Comparison of ENCODE assay signal across 7 mouse cellular contexts in the genomic region with DNA sequence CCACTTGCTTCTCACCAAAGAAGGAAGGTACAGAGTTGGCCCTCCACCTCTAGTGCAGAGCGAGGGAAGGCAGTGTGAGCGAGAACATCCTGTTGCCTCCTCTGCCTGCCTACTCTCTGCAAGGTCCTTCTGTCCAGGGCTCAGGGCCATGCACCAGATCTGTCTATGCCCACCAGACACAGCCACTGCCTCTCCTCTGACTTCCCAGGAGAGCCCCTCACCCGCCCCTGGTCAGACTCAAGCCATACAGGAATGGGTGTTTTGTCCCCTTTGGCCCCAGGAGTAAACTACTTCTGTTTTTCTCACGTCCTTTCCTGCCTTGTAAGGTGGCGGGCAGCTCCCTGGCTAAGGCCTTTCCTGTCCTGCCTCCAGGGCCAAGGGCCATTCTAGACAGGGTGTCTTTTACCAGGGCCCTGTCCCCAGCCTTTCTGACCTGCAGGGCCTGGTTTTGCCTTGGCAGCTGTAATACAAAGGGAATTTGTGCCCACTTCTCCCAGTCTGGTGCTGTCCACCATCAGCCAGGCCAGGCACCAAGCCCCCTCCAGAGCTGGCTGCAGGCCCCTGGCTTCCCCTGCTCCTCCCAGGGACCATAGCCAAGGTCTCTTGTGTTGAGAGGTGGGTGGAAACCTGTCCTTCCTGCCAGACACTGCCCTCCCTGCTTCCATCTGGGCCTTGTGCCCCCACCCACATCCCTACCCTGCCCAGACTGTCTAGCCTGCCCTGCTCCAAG. TPM values are rescaled to one million over a fixed set of nuclear protein-coding genes. Genes with fewer than 3 reads are reported as not detected.
A peak's percentile ranks its signal among the peaks of the same experiment; 100 is the strongest.
DNase-seq lines count a peak whose midpoint lies in the region; ATAC-seq and TF ChIP-seq lines count a peak whose summit lies in the region.

No protein-coding gene starts in this region.

- no peak for DNase-seq in liver, embryonic 11.5 days (ENCODE audit: low spot score)
- peak; percentile 77 for DNase-seq in brain, adult 2 months (ENCODE audit: low read depth, low spot score)
- no peak for DNase-seq in hindbrain, embryonic 11.5 days (ENCODE audit: low spot score)
- DNase-seq in lung, postnatal 0 days (ENCODE audit: low spot score) = peak; percentile 47
- DNase-seq in c-Kit-positive CD71-positive TER-119-positive erythroid progenitor cells, embryonic 14.5 days (ENCODE audit: low spot score) = no peak

- H3K4me3 ChIP-seq in liver, embryonic 11.5 days (ENCODE audit: low read depth, low read length) = no peak overlapping the region
- H3K4me3 ChIP-seq in liver, embryonic 12.5 days = no peak overlapping the region
- H3K4me3 ChIP-seq in embryonic facial prominence, embryonic 12.5 days = no peak overlapping the region
- no peak overlapping the region for H3K4me3 ChIP-seq in hindbrain, embryonic 11.5 days (ENCODE audit: low read depth, low read length)
- no peak overlapping the region for H3K4me3 ChIP-seq in lung, postnatal 0 days (ENCODE audit: low read depth, low read length)

- TF ChIP-seq CTCF in lung, postnatal 0 days (IDR thresholded peaks at IDR 0.05) = no peak

- no peak overlapping the region for H3K4me2 ChIP-seq in liver, embryonic 11.5 days
- no peak overlapping the region for H3K4me2 ChIP-seq in liver, embryonic 12.5 days
- no peak overlapping the region for H3K4me2 ChIP-seq in embryonic facial prominence, embryonic 12.5 days (replicated peaks)
- H3K4me2 ChIP-seq in hindbrain, embryonic 11.5 days (replicated peaks; ENCODE audit: low read depth, low read length) = no peak overlapping the region
- H3K4me2 ChIP-seq in lung, postnatal 0 days (replicated peaks; ENCODE audit: low read depth, low read length) = peak overlapping the region; percentile 60; the same call in 1 of the 2 replicates

- H3K9me3 ChIP-seq in liver, embryonic 11.5 days (ENCODE audit: control insufficient read depth, low read length) = no peaks in the 10 kb centered on the region
- no peaks in the 10 kb centered on the region for H3K9me3 ChIP-seq in liver, embryonic 12.5 days (replicated peaks)
- no peaks in the 10 kb centered on the region for H3K9me3 ChIP-seq in embryonic facial prominence, embryonic 12.5 days
- H3K9me3 ChIP-seq in hindbrain, embryonic 11.5 days (ENCODE audit: control insufficient read depth, low read length) = no peaks in the 10 kb centered on the region
- no peaks in the 10 kb centered on the region for H3K9me3 ChIP-seq in lung, postnatal 0 days (ENCODE audit: low read length)

- WGBS in liver, embryonic 11.5 days = 73% methylated on average over 5 of the region's 5 CpGs
- WGBS in liver, embryonic 12.5 days (ENCODE audit: insufficient replicate concordance) = 66% methylated on average over 5 of the region's 5 CpGs
- 66% methylated on average over 5 of the region's 5 CpGs for WGBS in embryonic facial prominence, embryonic 12.5 days
- WGBS in hindbrain, embryonic 11.5 days = 73% methylated on average over 5 of the region's 5 CpGs
- WGBS in lung, postnatal 0 days = 37% methylated on average over 5 of the region's 5 CpGs

- no peak overlapping the region for H3K9ac ChIP-seq in liver, embryonic 11.5 days (ENCODE audit: low read depth, low read length)
- no peak overlapping the region for H3K9ac ChIP-seq in liver, embryonic 12.5 days
- no peak overlapping the region for H3K9ac ChIP-seq in embryonic facial prominence, embryonic 12.5 days
- no peak overlapping the region for H3K9ac ChIP-seq in hindbrain, embryonic 11.5 days (ENCODE audit: low read depth, low read length)
- H3K9ac ChIP-seq in lung, postnatal 0 days (replicated peaks; ENCODE audit: low read depth) = no peak overlapping the region

- no peak for ATAC-seq in liver, embryonic 11.5 days (replicated peaks; ENCODE audit: low FRiP score)
- no peak for ATAC-seq in liver, embryonic 12.5 days
- no peak for ATAC-seq in embryonic facial prominence, embryonic 12.5 days (ENCODE audit: insufficient number of reproducible peaks, insufficient read depth, low FRiP score, low TSS enrichment)
- ATAC-seq in hindbrain, embryonic 11.5 days (ENCODE audit: low FRiP score) = 0 out of 2 replicates have a peak, but pooled peaks have one; percentile 10
- ATAC-seq in lung, postnatal 0 days = peak; percentile 34

- H3K27ac ChIP-seq in liver, embryonic 11.5 days (ENCODE audit: low read depth, low read length) = 0 out of 2 replicates have a peak overlapping the region, but pooled peaks have one; percentile 3
- no peak overlapping the region for H3K27ac ChIP-seq in liver, embryonic 12.5 days
- 0 out of 2 replicates have a peak overlapping the region, but pooled peaks have one; percentile 0 for H3K27ac ChIP-seq in embryonic facial prominence, embryonic 12.5 days
- no peak overlapping the region; the same call in 1 of the 2 replicates for H3K27ac ChIP-seq in hindbrain, embryonic 11.5 days (ENCODE audit: low read depth, low read length)
- H3K27ac ChIP-seq in lung, postnatal 0 days (ENCODE audit: low read length) = peak overlapping the region; percentile 78

- TF ChIP-seq EP300 in lung, postnatal 0 days (IDR thresholded peaks at IDR 0.05) = no peak

- peaks cover 20% of the 10 kb centered on the region for H3K4me1 ChIP-seq in liver, embryonic 11.5 days (replicated peaks; ENCODE audit: control insufficient read depth, insufficient read depth, low read length)
- peaks cover 57% of the 10 kb centered on the region for H3K4me1 ChIP-seq in liver, embryonic 12.5 days
- peaks cover 30% of the 10 kb centered on the region for H3K4me1 ChIP-seq in embryonic facial prominence, embryonic 12.5 days
- H3K4me1 ChIP-seq in hindbrain, embryonic 11.5 days (replicated peaks; ENCODE audit: control insufficient read depth, insufficient read depth, low read length) = 0 out of 2 replicates have a peak, but pooled peaks cover 3% of the 10 kb centered on the region
- peaks cover 26% of the 10 kb centered on the region; the same call in 1 of the 2 replicates for H3K4me1 ChIP-seq in lung, postnatal 0 days (ENCODE audit: insufficient read depth, low read depth, low read length)

- H3K36me3 ChIP-seq in liver, embryonic 11.5 days (ENCODE audit: control insufficient read depth, insufficient read depth, low read length) = peaks cover 8% of the 10 kb centered on the region; the same call in 1 of the 2 replicates
- peaks cover 33% of the 10 kb centered on the region for H3K36me3 ChIP-seq in liver, embryonic 12.5 days
- H3K36me3 ChIP-seq in embryonic facial prominence, embryonic 12.5 days = peaks cover 34% of the 10 kb centered on the region
- H3K36me3 ChIP-seq in hindbrain, embryonic 11.5 days (ENCODE audit: control insufficient read depth, insufficient read depth, low read length) = no peaks in the 10 kb centered on the region
- peaks cover 26% of the 10 kb centered on the region for H3K36me3 ChIP-seq in lung, postnatal 0 days (ENCODE audit: insufficient read depth, low read length)

- H3K27me3 ChIP-seq in liver, embryonic 11.5 days (replicated peaks; ENCODE audit: control insufficient read depth, insufficient read depth, low read length) = no peaks in the 10 kb centered on the region
- H3K27me3 ChIP-seq in liver, embryonic 12.5 days (replicated peaks) = 0 out of 2 replicates have a peak, but pooled peaks cover 4% of the 10 kb centered on the region
- H3K27me3 ChIP-seq in embryonic facial prominence, embryonic 12.5 days = no peaks in the 10 kb centered on the region
- H3K27me3 ChIP-seq in hindbrain, embryonic 11.5 days (ENCODE audit: control insufficient read depth, insufficient read depth, low read length) = no peaks in the 10 kb centered on the region
- no peaks in the 10 kb centered on the region for H3K27me3 ChIP-seq in lung, postnatal 0 days (replicated peaks; ENCODE audit: insufficient read depth, low read length)

RNA-seq across cellular contexts. Expression of a gene that starts 28.4 kb away (rescaled TPM):
- 4.1 and 5.0 TPM in 2 replicates for polyA plus RNA-seq in liver, embryonic 11.5 days (2014; fragmentation: Nextera tagmentation; extraction: Ambion mirVana)
- 2.5 and 2.7 TPM in 2 replicates for polyA plus RNA-seq in liver, embryonic 12.5 days (2016; fragmentation: Nextera tagmentation; extraction: Ambion mirVana)
- polyA plus RNA-seq in embryonic facial prominence, embryonic 12.5 days (2016; fragmentation: Nextera tagmentation; extraction: Ambion mirVana) = 17.7 and 18.5 TPM in 2 replicates
- polyA plus RNA-seq in hindbrain, embryonic 11.5 days (2014; fragmentation: Nextera tagmentation; extraction: Ambion mirVana) = 8.6 and 10.1 TPM in 2 replicates
- 10.7 and 12.3 TPM in 2 replicates for polyA plus RNA-seq in lung, postnatal 0 days (2015; fragmentation: Nextera tagmentation; extraction: Ambion mirVana)

RNA-seq across cellular contexts. Expression of a gene that starts 50.6 kb away (rescaled TPM):
- polyA plus RNA-seq in liver, embryonic 11.5 days (2014; fragmentation: Nextera tagmentation; extraction: Ambion mirVana) = 0.47 TPM in 1 of 2 replicates, not detected in the other
- 0.05 TPM in 1 of 2 replicates, not detected in the other for polyA plus RNA-seq in liver, embryonic 12.5 days (2016; fragmentation: Nextera tagmentation; extraction: Ambion mirVana)
- 0.08 TPM in 1 of 2 replicates, not detected in the other for polyA plus RNA-seq in embryonic facial prominence, embryonic 12.5 days (2016; fragmentation: Nextera tagmentation; extraction: Ambion mirVana)
- polyA plus RNA-seq in hindbrain, embryonic 11.5 days (2014; fragmentation: Nextera tagmentation; extraction: Ambion mirVana) = 0.11 and 0.48 TPM in 2 replicates
- 0.17 TPM in 2 replicates for polyA plus RNA-seq in lung, postnatal 0 days (2015; fragmentation: Nextera tagmentation; extraction: Ambion mirVana)

RNA-seq across cellular contexts. Expression of a gene that starts 56.3 kb away (rescaled TPM):
- not detected in 2 replicates for polyA plus RNA-seq in liver, embryonic 11.5 days (2014; fragmentation: Nextera tagmentation; extraction: Ambion mirVana)
- not detected in 2 replicates for polyA plus RNA-seq in liver, embryonic 12.5 days (2016; fragmentation: Nextera tagmentation; extraction: Ambion mirVana)
- 1.7 and 2.2 TPM in 2 replicates for polyA plus RNA-seq in embryonic facial prominence, embryonic 12.5 days (2016; fragmentation: Nextera tagmentation; extraction: Ambion mirVana)
- polyA plus RNA-seq in hindbrain, embryonic 11.5 days (2014; fragmentation: Nextera tagmentation; extraction: Ambion mirVana) = 0.83 TPM in 1 of 2 replicates, not detected in the other
- polyA plus RNA-seq in lung, postnatal 0 days (2015; fragmentation: Nextera tagmentation; extraction: Ambion mirVana) = 2.2 and 2.3 TPM in 2 replicates

Comparison
In these comparisons a context has a peak if more than half of its experiments do, and no peak if none do; other contexts are left out.
1. H3K27ac ChIP-seq: peak in liver, embryonic 11.5 days (single experiment), embryonic facial prominence, embryonic 12.5 days (single experiment) and lung, postnatal 0 days (single experiment); none in liver, embryonic 12.5 days (single experiment) and hindbrain, embryonic 11.5 days (single experiment).
2. ATAC-seq: peak in hindbrain, embryonic 11.5 days (single experiment) and lung, postnatal 0 days (single experiment); none in liver, embryonic 11.5 days (single experiment), liver, embryonic 12.5 days (single experiment) and embryonic facial prominence, embryonic 12.5 days (single experiment).
3. DNase-seq: peak in brain, adult 2 months (single experiment) and lung, postnatal 0 days (single experiment); none in liver, embryonic 11.5 days (single experiment), hindbrain, embryonic 11.5 days (single experiment) and c-Kit-positive CD71-positive TER-119-positive erythroid progenitor cells, embryonic 14.5 days (single experiment).